Comparison of ENCODE assay signal across 14 mouse cellular contexts in genomic region chr11:86895567-86895966, GRCm38 (mm10).
A peak's percentile ranks its signal among the peaks of the same experiment; 100 is the strongest.
DNase-seq lines count a peak whose midpoint lies in the region; ATAC-seq and TF ChIP-seq lines count a peak whose summit lies in the region.
"Had no signal": no experiment of that assay in that cellular context is flagged by ENCODE, and none has a peak within 500 bp of the region (broad histone marks: within the 10 kb centered on the region; RNA-seq: fewer than 3 reads in every experiment).

No protein-coding gene starts in this region.

- H3K27me3 ChIP-seq in heart, embryonic 12.5 days (replicated peaks): no peaks in the 10 kb centered on the region
- H3K27me3 ChIP-seq in lung, postnatal 0 days (replicated peaks; ENCODE audit: insufficient read depth, low read length): no peaks in the 10 kb centered on the region
- no peaks in the 10 kb centered on the region for H3K27me3 ChIP-seq in embryonic facial prominence, embryonic 11.5 days (ENCODE audit: control insufficient read depth, insufficient read depth, low read length)
- H3K27me3 ChIP-seq in myocyte (ENCODE audit: control insufficient read depth, insufficient read depth, insufficient read length): no peaks in the 10 kb centered on the region
- H3K27me3 ChIP-seq: neural tube, embryonic 12.5 days had no signal

- no peak for TF ChIP-seq POLR2A in myocyte (IDR thresholded peaks at IDR 0.05; ENCODE audit: insufficient read length, low read depth)

- peaks cover 67% of the 10 kb centered on the region for H3K4me1 ChIP-seq in heart, embryonic 12.5 days (replicated peaks)
- peaks cover 3% of the 10 kb centered on the region for H3K4me1 ChIP-seq in lung, postnatal 0 days (ENCODE audit: insufficient read depth, low read depth, low read length)
- H3K4me1 ChIP-seq in embryonic facial prominence, embryonic 11.5 days (ENCODE audit: control insufficient read depth, insufficient read depth, low read length): no peaks in the 10 kb centered on the region

- no peaks in the 10 kb centered on the region for H3K36me3 ChIP-seq in heart, embryonic 12.5 days
- no peaks in the 10 kb centered on the region for H3K36me3 ChIP-seq in lung, postnatal 0 days (ENCODE audit: insufficient read depth, low read length)
- no peaks in the 10 kb centered on the region for H3K36me3 ChIP-seq in embryonic facial prominence, embryonic 11.5 days (replicated peaks; ENCODE audit: control insufficient read depth, insufficient read depth, low read depth, low read length)
- H3K36me3 ChIP-seq in myocyte (ENCODE audit: control insufficient read depth, insufficient read depth): no peaks in the 10 kb centered on the region
- H3K36me3 ChIP-seq: neural tube, embryonic 12.5 days had no signal

- H3ac ChIP-seq in myocyte (ENCODE audit: control insufficient read depth, insufficient read length): no peak overlapping the region

- H3K9me3 ChIP-seq in heart, embryonic 12.5 days (replicated peaks): no peaks in the 10 kb centered on the region; the same call in 1 of the 2 replicates
- H3K9me3 ChIP-seq in lung, postnatal 0 days (ENCODE audit: low read length): no peaks in the 10 kb centered on the region
- H3K9me3 ChIP-seq in embryonic facial prominence, embryonic 11.5 days (replicated peaks; ENCODE audit: control insufficient read depth, low read length): no peaks in the 10 kb centered on the region
- H3K9me3 ChIP-seq: neural tube, embryonic 12.5 days had no signal

- DNase-seq in heart, adult 9 months (ENCODE audit: low spot score in 2 of 2): no peak
- DNase-seq in lung, postnatal 0 days (ENCODE audit: low spot score): peak; percentile 52
- DNase-seq in lung, postnatal 36 days: no peak
- DNase-seq in embryonic facial prominence, embryonic 11.5 days (ENCODE audit: low spot score): peak; percentile 49
- no peak for DNase-seq in layer of hippocampus, adult 18-20 months (ENCODE audit: low spot score in 2 of 2)
- DNase-seq in frontal cortex, postnatal 25 days (ENCODE audit: low spot score in 2 of 2): no peak
- DNase-seq: adrenal gland, postnatal 14 days; gastrocnemius, postnatal 10 days; kidney, postnatal 36 days had no signal

- no peaks in the 10 kb centered on the region for H3K79me2 ChIP-seq in myocyte (ENCODE audit: control insufficient read depth, insufficient read depth)

- H3K27ac ChIP-seq in heart, embryonic 12.5 days (ENCODE audit: poor library complexity, severe bottlenecking): peak overlapping the region; percentile 99
- no peak overlapping the region for H3K27ac ChIP-seq in lung, postnatal 0 days (ENCODE audit: low read length)
- no peak overlapping the region for H3K27ac ChIP-seq in embryonic facial prominence, embryonic 11.5 days (replicated peaks; ENCODE audit: low read depth, low read length)
- H3K27ac ChIP-seq: liver, embryonic 14.5 days; neural tube, embryonic 12.5 days had no signal

- peak overlapping the region; percentile 61 for H3K9ac ChIP-seq in heart, embryonic 12.5 days
- no peak overlapping the region for H3K9ac ChIP-seq in lung, postnatal 0 days (replicated peaks; ENCODE audit: low read depth)
- no peak overlapping the region for H3K9ac ChIP-seq in embryonic facial prominence, embryonic 11.5 days (replicated peaks; ENCODE audit: low read length)
- H3K9ac ChIP-seq: liver, embryonic 14.5 days; neural tube, embryonic 12.5 days had no signal

- H3K4me3 ChIP-seq in heart, embryonic 12.5 days: no peak overlapping the region
- no peak overlapping the region for H3K4me3 ChIP-seq in lung, postnatal 0 days (ENCODE audit: low read depth, low read length)
- no peak overlapping the region for H3K4me3 ChIP-seq in embryonic facial prominence, embryonic 11.5 days (ENCODE audit: low read depth, low read length)
- no peak overlapping the region for H3K4me3 ChIP-seq in myocyte
- H3K4me3 ChIP-seq: neural tube, embryonic 12.5 days had no signal

- peak overlapping the region; percentile 30; the same call in 1 of the 2 replicates for H3K4me2 ChIP-seq in heart, embryonic 12.5 days
- no peak overlapping the region for H3K4me2 ChIP-seq in lung, postnatal 0 days (replicated peaks; ENCODE audit: low read depth, low read length)
- no peak overlapping the region for H3K4me2 ChIP-seq in embryonic facial prominence, embryonic 11.5 days (ENCODE audit: low read depth, low read length)
- peak overlapping the region; percentile 3 for H3K4me2 ChIP-seq in myocyte (ENCODE audit: low read depth)
- H3K4me2 ChIP-seq: neural tube, embryonic 12.5 days had no signal

- 14% methylated on average over 3 of the region's 3 CpGs for WGBS in heart, embryonic 12.5 days
- WGBS in lung, postnatal 0 days: 42% methylated on average over 3 of the region's 3 CpGs
- WGBS in embryonic facial prominence, embryonic 11.5 days: 36% methylated on average over 3 of the region's 3 CpGs

- TF ChIP-seq CTCF in lung, postnatal 0 days (IDR thresholded peaks at IDR 0.05): peak; percentile 40

- no peak for TF ChIP-seq EP300 in lung, postnatal 0 days (IDR thresholded peaks at IDR 0.05)

- no peak for ATAC-seq in heart, embryonic 12.5 days (ENCODE audit: insufficient number of reproducible peaks, low FRiP score)
- 0 out of 2 replicates have a peak, but pooled peaks have one; percentile 33 for ATAC-seq in lung, postnatal 0 days
- no peak; the same call in 1 of the 2 replicates for ATAC-seq in embryonic facial prominence, embryonic 11.5 days (replicated peaks; ENCODE audit: insufficient number of reproducible peaks, low FRiP score, low TSS enrichment, low read depth)
- ATAC-seq: hindbrain, embryonic 16.5 days had no signal

TF ChIP-seq in myocyte, 11 proteins besides CTCF, POLR2A, EP300 and RAD21:
- TF ChIP-seq TCF3 (IDR thresholded peaks at IDR 0.05; ENCODE audit: insufficient read length, low read depth): no peak
- no peak for TF ChIP-seq CEBPB (IDR thresholded peaks at IDR 0.05; ENCODE audit: insufficient read depth, poor library complexity, severe bottlenecking)
- TF ChIP-seq SRF (IDR thresholded peaks at IDR 0.05; ENCODE audit: control insufficient read depth, insufficient read length, low read depth): no peak
- no peak for TF ChIP-seq REST (IDR thresholded peaks at IDR 0.05; ENCODE audit: insufficient read depth, insufficient read length)
- TF ChIP-seq USF1 (IDR thresholded peaks at IDR 0.05; ENCODE audit: low read depth): no peak
- no peak for TF ChIP-seq TCF12 (IDR thresholded peaks at IDR 0.05; ENCODE audit: insufficient read depth, poor library complexity, severe bottlenecking)
- TF ChIP-seq MYOD1 (IDR thresholded peaks at IDR 0.05; ENCODE audit: control insufficient read depth in 1 of 3, insufficient read length in 2 of 3, low read depth in 2 of 3): no peak
- no peak for TF ChIP-seq E2F4 (IDR thresholded peaks at IDR 0.05; ENCODE audit: insufficient read depth)
- TF ChIP-seq MYOG (IDR thresholded peaks at IDR 0.05; ENCODE audit: control insufficient read depth in 1 of 3, insufficient read depth in 1 of 3, insufficient read length in 2 of 3, low read depth in 2 of 3): no peak
- no peak for TF ChIP-seq MAX (IDR thresholded peaks at IDR 0.05; ENCODE audit: low read depth)
- TF ChIP-seq POLR2AphosphoS2 (IDR thresholded peaks at IDR 0.05; ENCODE audit: insufficient read length, low read depth): no peak

Comparison
In these comparisons a context has a peak if more than half of its experiments do, and no peak if none do; other contexts are left out.
1. DNase-seq: peak in lung, postnatal 0 days (single experiment) and embryonic facial prominence, embryonic 11.5 days (single experiment); none in heart, adult 9 months (0 of 2), lung, postnatal 36 days (single experiment), layer of hippocampus, adult 18-20 months (0 of 2) and frontal cortex, postnatal 25 days (0 of 2).
2. H3K4me2 ChIP-seq: peak in heart, embryonic 12.5 days (single experiment) and myocyte (single experiment); none in lung, postnatal 0 days (single experiment) and embryonic facial prominence, embryonic 11.5 days (single experiment).